Mouse (Mus musculus) heart, embryonic 11.5 days (tissue): Measurements from ENCODE around the gene Adrm1. TPM values are rescaled to one million over a fixed set of nuclear protein-coding genes. Genes with fewer than 3 reads are reported as not detected.

Experiments used
- ATAC-seq: fragments of 200-750 bp; cut with Nextera tagmentation; replicated peaks from 2 replicates; pipeline ENCODE4 v1.8.0; 2017; ENCODE audit warnings: moderate library complexity; ENCODE audit not compliant: insufficient number of reproducible peaks, low FRiP score, low TSS enrichment
- H3K27ac ChIP-seq: fragments of 300-500 bp; sonication (generic); 2 replicates; pipeline ENCODE4 v1.5.1; 2014; ENCODE audit warnings: mild to moderate bottlenecking, low read depth, low read length
- H3K27me3 ChIP-seq: fragments of 300-500 bp; sonication (generic); 2 replicates; pipeline ENCODE4 v1.6.1; 2014; ENCODE audit warnings: mild to moderate bottlenecking, low read length, mixed read lengths; ENCODE audit not compliant: control insufficient read depth, insufficient read depth
- H3K36me3 ChIP-seq: fragments of 300-500 bp; sonication (generic); 2 replicates; pipeline ENCODE4 v1.6.1; 2014; ENCODE audit warnings: mild to moderate bottlenecking, low read length, moderate library complexity, mixed read lengths; ENCODE audit not compliant: control insufficient read depth, insufficient read depth
- H3K4me1 ChIP-seq: fragments of 300-500 bp; sonication (generic); 2 replicates; pipeline ENCODE4 v1.6.1; 2014; ENCODE audit warnings: low read length; ENCODE audit not compliant: control insufficient read depth, insufficient read depth
- H3K4me2 ChIP-seq: fragments of 300-500 bp; sonication (generic); 2 replicates; pipeline ENCODE4 v1.6.1; 2014; ENCODE audit warnings: mild to moderate bottlenecking, moderate library complexity
- H3K4me3 ChIP-seq: fragments of 300-500 bp; sonication (generic); 2 replicates; pipeline ENCODE4 v1.5.1; 2014; ENCODE audit warnings: low read depth, low read length
- H3K9ac ChIP-seq: fragments of 300-500 bp; sonication (generic); 2 replicates; pipeline ENCODE4 v1.6.1; 2014; ENCODE audit warnings: mild to moderate bottlenecking, low read depth, low read length, moderate library complexity
- H3K9me3 ChIP-seq: fragments of 300-500 bp; sonication (generic); replicated peaks from 2 replicates; pipeline ENCODE4 v1.6.1; 2016; ENCODE audit warnings: low read length; ENCODE audit not compliant: control insufficient read depth
- WGBS: fragments of 180-500 bp; shearing (Covaris S2); extraction: QIAGEN DNeasy Blood & Tissue Kit; methylation state at CpG from one replicate; pipeline ENCODE4 v1.1.7; 2014; ENCODE audit not compliant: insufficient replicate concordance; 5-methylcytosine and 5-hydroxymethylcytosine counted together
- microRNA-seq: library from miRNA; unstranded; fragments of <30 nt; microRNA quantifications from one replicate; pipeline ENCODE4, GENCODE M21; 2016; ENCODE audit warnings: borderline number of aligned reads
- polyA plus RNA-seq: library from polyadenylated mRNA; unstranded; fragments of >200 nt; fragmentation: Nextera tagmentation; extraction: Ambion mirVana; gene quantifications from 2 replicates; pipeline ENCODE4 v1.2.1, GENCODE M21; 2014

The Adrm1 gene
- polyA plus RNA-seq, 1 experiment from 2014 or later, result 121 TPM

DNA sequence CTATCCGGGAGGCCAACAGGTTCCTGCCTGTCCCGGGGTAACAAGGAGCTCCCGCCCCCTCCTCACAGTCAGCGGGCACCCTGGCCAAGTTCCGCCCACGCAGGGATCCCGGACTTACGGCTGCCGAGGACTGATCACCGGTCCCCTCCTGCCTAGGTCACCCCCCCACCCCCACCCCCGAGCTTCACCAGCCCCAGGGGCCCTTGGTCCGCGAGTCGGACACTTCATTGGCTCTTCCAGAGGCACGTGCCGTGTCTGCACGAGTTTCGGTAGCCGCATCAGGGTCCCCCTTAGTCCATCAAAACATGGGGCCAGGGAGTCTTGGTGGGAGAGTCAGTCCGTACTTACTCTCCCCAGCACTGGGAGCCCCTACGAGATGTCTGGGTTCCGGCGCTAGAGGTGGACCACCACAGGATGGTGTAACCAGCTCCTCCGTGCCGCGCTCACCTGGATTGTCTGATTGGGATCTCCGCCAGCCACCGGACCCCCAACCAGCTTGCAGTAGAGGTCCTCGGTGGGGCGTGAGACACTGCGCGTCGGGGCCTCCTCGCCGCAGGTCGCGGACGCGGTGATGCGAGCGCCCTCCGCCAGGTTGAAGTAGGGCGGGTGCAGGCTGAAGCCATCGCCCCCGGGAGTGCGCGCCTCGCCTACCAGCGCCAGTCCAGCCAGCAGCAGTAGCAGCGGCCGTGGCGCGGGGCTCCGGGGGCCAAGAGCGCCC, 53.9 kb downstream of the Adrm1 start:
- Histone ChIP-seq H3K36me3 (no peaks in the 10 kb centered on the region), H3K4me2 (peak overlapping the region; percentile 98), H3K4me1 (peaks cover 38% of the 10 kb centered on the region), H3K27me3 (peaks cover 8% of the 10 kb centered on the region), H3K9me3 (no peaks in the 10 kb centered on the region), H3K9ac (peak overlapping the region; percentile 76), H3K27ac (peak overlapping the region; percentile 54), H3K4me3 (peak overlapping the region; percentile 70)
- ATAC-seq, result peak; percentile 11
- WGBS, result under 1% methylated on average over 55 of the region's 55 CpGs

Small RNA genes within 50 kb of the gene (microRNA-seq; reads per million reads assigned to microRNA genes)
- gene Mir7005, result not detected

Other genes starting within 250 kb of the Adrm1 start
- gene Taf4, start 194.8 kb upstream of the Adrm1 start, polyA plus RNA-seq, result 3.3 and 4.2 TPM in 2 replicates
- gene Lsm14b, start 146.5 kb upstream of the Adrm1 start, polyA plus RNA-seq, result 3.9 and 4.3 TPM in 2 replicates
- 495 and 521 TPM in 2 replicates for gene Psma7, start 129.1 kb upstream of the Adrm1 start, polyA plus RNA-seq
- gene Ss18l1, start 129.0 kb upstream of the Adrm1 start, polyA plus RNA-seq, result 2.3 and 4.8 TPM in 2 replicates
- 24.6 and 27.3 TPM in 2 replicates for gene Mtg2, start 100.9 kb upstream of the Adrm1 start, polyA plus RNA-seq
- not detected in 2 replicates for gene Hrh3, start 67.0 kb upstream of the Adrm1 start, polyA plus RNA-seq
- 33.4 and 36.1 TPM in 2 replicates for gene Osbpl2, start 52.2 kb upstream of the Adrm1 start, polyA plus RNA-seq
- 24.0 and 27.5 TPM in 2 replicates for gene Lama5, start 54.4 kb downstream of the Adrm1 start, polyA plus RNA-seq
- gene Rps21, start 85.9 kb downstream of the Adrm1 start, polyA plus RNA-seq, result 347 and 390 TPM in 2 replicates
- gene Cables2, start 102.0 kb downstream of the Adrm1 start, polyA plus RNA-seq, result 11.8 TPM in 2 replicates
- 0.10 TPM in 1 of 2 replicates, not detected in the other for gene Rbbp8nl, start 118.4 kb downstream of the Adrm1 start, polyA plus RNA-seq
- gene Gata5, start 163.2 kb downstream of the Adrm1 start, polyA plus RNA-seq, result 25.7 and 28.0 TPM in 2 replicates